Mouse (Mus musculus) olfactory bulb, adult 2 months (tissue): ENCODE data around the gene Vstm4. TPM values are rescaled to one million over a fixed set of nuclear protein-coding genes. Genes with fewer than 3 reads are reported as not detected.

Experiments used
- H3K27ac ChIP-seq: fragments of 200-500 bp; 2 replicates; pipeline ENCODE4 v1.5.1; 2012; ENCODE audit warnings: low read depth, low read length; ENCODE audit not compliant: insufficient read depth
- H3K4me1 ChIP-seq: fragments of 200-500 bp; 2 replicates; pipeline ENCODE4 v1.6.1; 2012; ENCODE audit warnings: low read length; ENCODE audit not compliant: control insufficient read depth, insufficient read depth
- H3K4me3 ChIP-seq: fragments of 200-500 bp; 2 replicates; pipeline ENCODE4 v1.5.1; 2012; ENCODE audit warnings: mild to moderate bottlenecking, low read depth, low read length, moderate library complexity; ENCODE audit not compliant: insufficient read depth
- CTCF ChIP-seq: fragments of 200-500 bp; IDR thresholded peaks from 2 replicates; pipeline ENCODE4 v1.5.1; 2012; ENCODE audit warnings: low read depth, mild to moderate bottlenecking, low read length, moderate library complexity; ENCODE audit not compliant: insufficient read depth
- POLR2A ChIP-seq: fragments of 200-500 bp; IDR thresholded peaks from 2 replicates; pipeline ENCODE4 v1.6.1; 2012; ENCODE audit warnings: mild to moderate bottlenecking, low read depth, low read length, moderate library complexity; ENCODE audit not compliant: insufficient read depth
- WGBS: fragments of 180-500 bp; shearing (Covaris S2); methylation state at CpG from one replicate; pipeline ENCODE4 v1.1.7; 2018; 5-methylcytosine and 5-hydroxymethylcytosine counted together
- polyA plus RNA-seq: library from polyadenylated mRNA; stranded (reverse); fragments of >200 nt; gene quantifications from 2 replicates; pipeline ENCODE4 v1.2.4, GENCODE M21; 2012; ENCODE audit warnings: low replicate concordance; ENCODE audit not compliant: missing spikeins, insufficient read depth, insufficient read length

Gene Vstm4
- polyA plus RNA-seq, 1 experiment, result not detected

GRCm38 (mm10) chr14:32854059-32854458, 2.5 kb upstream of the Vstm4 start:
- no peak for TF ChIP-seq CTCF
- TF ChIP-seq POLR2A, result no peak

GRCm38 (mm10) chr14:32856246-32856645, 310 bp upstream of the Vstm4 start:
- H3K27ac ChIP-seq, result no peak overlapping the region
- 41% methylated on average over 5 of the region's 5 CpGs for WGBS
- peaks cover 7% of the 10 kb centered on the region for H3K4me1 ChIP-seq
- H3K4me3 ChIP-seq, result peak overlapping the region; percentile 54; the same call in 1 of the 2 replicates
- TF ChIP-seq POLR2A (no peak), CTCF (no peak)

More at GRCm38 (mm10) chr14:32854059-32854458, 2.5 kb upstream of the Vstm4 start:
- Histone ChIP-seq H3K4me1 (peaks cover 3% of the 10 kb centered on the region; the same call in 1 of the 2 replicates), H3K27ac (no peak overlapping the region), H3K4me3 (no peak overlapping the region)
- WGBS, result 98% methylated on average over 4 of the region's 4 CpGs

GRCm38 (mm10) chr14:32858361-32858760, 1.8 kb downstream of the Vstm4 start:
- 95% methylated on average over 10 of the region's 10 CpGs for WGBS
- Histone ChIP-seq H3K4me3 (no peak overlapping the region), H3K4me1 (peaks cover 7% of the 10 kb centered on the region), H3K27ac (no peak overlapping the region)
- TF ChIP-seq POLR2A, result no peak

- TF ChIP-seq CTCF (no peak), POLR2A (no peak)
- 86% methylated on average over 6 of the region's 6 CpGs for WGBS
- no peak overlapping the region for H3K27ac ChIP-seq
- H3K4me3 ChIP-seq, result no peak overlapping the region
- peaks cover 7% of the 10 kb centered on the region for H3K4me1 ChIP-seq
Measured at GRCm38 (mm10) chr14:32858941-32859510, 2.5 kb downstream of the Vstm4 start.

GRCm38 (mm10) chr14:32859831-32860569, 3.4 kb downstream of the Vstm4 start:
- Histone ChIP-seq H3K4me1 (peaks cover 7% of the 10 kb centered on the region), H3K4me3 (no peak overlapping the region), H3K27ac (no peak overlapping the region)
- TF ChIP-seq CTCF (no peak), POLR2A (no peak)
- 83% methylated on average over 11 of the region's 11 CpGs for WGBS

GRCm38 (mm10) chr14:32861149-32861581, 4.6 kb downstream of the Vstm4 start:
- Histone ChIP-seq H3K27ac (no peak overlapping the region; the same call in 1 of the 2 replicates), H3K4me1 (peaks cover 7% of the 10 kb centered on the region), H3K4me3 (no peak overlapping the region)
- WGBS, result 61% methylated on average over 6 of the region's 6 CpGs
- TF ChIP-seq CTCF, result no peak
- no peak for TF ChIP-seq POLR2A

GRCm38 (mm10) chr14:32861656-32862055, 5.1 kb downstream of the Vstm4 start:
- TF ChIP-seq CTCF, result no peak
- no peak for TF ChIP-seq POLR2A
- Histone ChIP-seq H3K4me1 (peaks cover 7% of the 10 kb centered on the region), H3K27ac (no peak overlapping the region; the same call in 1 of the 2 replicates), H3K4me3 (no peak overlapping the region)
- WGBS, result 82% methylated on average over 2 of the region's 2 CpGs

- Histone ChIP-seq H3K4me1 (no peaks in the 10 kb centered on the region; the same call in 1 of the 2 replicates), H3K27ac (no peak overlapping the region), H3K4me3 (no peak overlapping the region)
- TF ChIP-seq POLR2A, result no peak
- no peak for TF ChIP-seq CTCF
- 86% methylated on average over 3 of the region's 3 CpGs for WGBS
Measured at GRCm38 (mm10) chr14:32865331-32865730, 8.8 kb downstream of the Vstm4 start.

GRCm38 (mm10) chr14:32871963-32872362, 15.4 kb downstream of the Vstm4 start:
- H3K4me1 ChIP-seq, result peaks cover 5% of the 10 kb centered on the region; the same call in 1 of the 2 replicates
- WGBS, result 93% methylated on average over 5 of the region's 5 CpGs
- TF ChIP-seq CTCF, result no peak
- no peak for TF ChIP-seq POLR2A
- no peak overlapping the region for H3K27ac ChIP-seq
- H3K4me3 ChIP-seq, result no peak overlapping the region

- Histone ChIP-seq H3K27ac (no peak overlapping the region), H3K4me1 (peaks cover 5% of the 10 kb centered on the region; the same call in 1 of the 2 replicates), H3K4me3 (no peak overlapping the region)
- TF ChIP-seq CTCF, result no peak
- no peak for TF ChIP-seq POLR2A
- WGBS, result 65% methylated on average over 6 of the region's 6 CpGs
Measured at GRCm38 (mm10) chr14:32877549-32877948, 21.0 kb downstream of the Vstm4 start.
